Mouse (Mus musculus) right cerebral cortex, postnatal 25 days (tissue): ENCODE results near the gene Zfp30.
A peak's percentile ranks its signal among the peaks of the same experiment; 100 is the strongest.

Experiments
- DNase-seq: peaks from one replicate; pipeline ENCODE4 v3.0.0; 2022

Zfp30 gene

DNA sequence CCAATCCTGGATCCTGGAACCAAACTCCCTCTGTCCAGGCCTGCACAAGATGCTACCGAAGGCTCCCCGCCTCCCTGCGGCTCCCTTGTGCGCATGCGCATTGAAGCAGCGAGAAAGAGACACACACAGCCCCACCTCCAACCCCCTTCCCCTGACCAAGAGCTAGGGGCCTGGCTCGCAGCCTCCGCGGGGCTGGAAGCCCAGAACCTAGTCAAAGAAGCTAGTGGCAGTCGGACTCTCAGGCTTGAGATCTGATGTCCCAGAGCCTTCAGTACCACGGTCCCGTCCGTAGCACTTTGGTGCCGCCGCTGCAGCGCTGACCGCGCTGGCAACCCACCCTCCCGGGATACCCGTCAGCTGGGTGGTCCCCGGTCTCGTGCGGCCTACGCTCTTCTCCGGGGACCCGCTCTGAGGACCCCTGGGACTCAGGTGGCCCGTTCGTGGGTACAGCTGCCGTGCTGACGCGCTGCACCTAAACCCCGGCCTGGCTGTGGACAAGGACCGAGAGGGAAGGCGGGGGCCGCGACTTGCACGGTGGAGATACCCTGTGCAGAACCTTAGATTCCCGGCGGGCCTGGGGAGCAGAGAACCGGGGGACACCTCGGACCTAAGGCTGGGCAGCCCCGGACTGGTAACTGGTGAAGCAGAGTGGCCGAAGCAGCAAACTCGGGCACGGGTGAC lies at the start of gene Zfp30:
Gene Zfp30 (plus strand): TSS at position 128 of the 681 bp plus-strand sequence.
- DNase-seq: peak; percentile 88

DNA sequence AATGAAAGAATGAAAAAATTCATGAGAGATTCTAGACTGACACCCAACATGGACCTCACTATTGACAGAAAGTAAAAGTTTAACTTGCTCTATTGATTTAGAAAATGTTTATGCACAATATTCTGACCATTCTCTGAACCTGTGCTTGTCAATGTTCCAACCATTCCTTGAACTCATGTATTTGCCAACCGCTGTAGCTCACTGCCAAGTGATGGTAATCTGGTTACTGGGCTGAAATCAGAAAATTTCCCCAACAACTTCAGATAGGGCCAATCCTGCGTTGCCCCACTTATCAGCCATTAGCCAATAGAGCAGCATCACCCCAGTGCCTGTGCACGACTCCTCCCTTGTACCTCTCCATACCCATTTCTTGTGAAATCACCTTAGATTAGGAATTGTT lies 41.5 kb upstream of the Zfp30 start:
- no peak for DNase-seq

DNA sequence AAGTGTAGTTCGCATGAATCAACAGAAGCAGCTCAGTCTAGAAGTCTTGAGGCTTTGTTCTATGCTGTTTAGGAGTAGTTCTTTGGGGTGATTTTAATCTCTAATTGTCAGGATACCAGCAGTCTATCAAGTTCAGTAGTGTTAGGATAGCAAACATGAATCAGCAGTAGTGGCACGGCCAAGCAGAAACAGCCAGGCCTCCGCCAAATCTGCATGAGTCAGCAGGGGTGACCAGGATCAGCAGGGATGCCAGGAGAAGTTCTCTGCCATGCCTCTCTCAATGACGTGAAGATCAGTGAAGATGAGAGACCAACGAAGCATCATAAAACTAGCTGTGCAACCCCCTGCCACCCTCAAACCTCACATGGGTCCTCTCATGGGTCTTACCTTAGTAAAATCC lies 23.3 kb upstream of the Zfp30 start:
- no peak for DNase-seq

DNA sequence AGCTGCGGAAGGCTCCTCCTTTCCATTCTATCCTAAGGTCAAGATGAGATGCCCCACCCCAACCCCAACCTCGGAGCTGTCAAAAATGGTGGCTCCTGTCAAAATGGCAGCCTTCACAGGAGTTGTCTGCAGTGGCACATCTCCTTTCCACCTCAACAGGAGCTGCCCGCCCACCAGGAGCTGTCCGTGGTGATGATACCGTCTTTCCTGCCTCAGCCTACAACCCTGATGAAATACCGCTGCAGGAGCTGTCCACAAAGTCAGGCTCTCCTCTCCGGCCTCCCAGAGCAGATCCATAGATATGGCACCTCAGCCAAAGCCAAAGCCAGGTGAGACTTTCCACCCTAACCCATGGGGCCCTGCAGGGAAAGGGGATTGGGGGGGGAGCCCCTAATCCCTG lies 19.1 kb upstream of the Zfp30 start:
- no peak for DNase-seq

DNA sequence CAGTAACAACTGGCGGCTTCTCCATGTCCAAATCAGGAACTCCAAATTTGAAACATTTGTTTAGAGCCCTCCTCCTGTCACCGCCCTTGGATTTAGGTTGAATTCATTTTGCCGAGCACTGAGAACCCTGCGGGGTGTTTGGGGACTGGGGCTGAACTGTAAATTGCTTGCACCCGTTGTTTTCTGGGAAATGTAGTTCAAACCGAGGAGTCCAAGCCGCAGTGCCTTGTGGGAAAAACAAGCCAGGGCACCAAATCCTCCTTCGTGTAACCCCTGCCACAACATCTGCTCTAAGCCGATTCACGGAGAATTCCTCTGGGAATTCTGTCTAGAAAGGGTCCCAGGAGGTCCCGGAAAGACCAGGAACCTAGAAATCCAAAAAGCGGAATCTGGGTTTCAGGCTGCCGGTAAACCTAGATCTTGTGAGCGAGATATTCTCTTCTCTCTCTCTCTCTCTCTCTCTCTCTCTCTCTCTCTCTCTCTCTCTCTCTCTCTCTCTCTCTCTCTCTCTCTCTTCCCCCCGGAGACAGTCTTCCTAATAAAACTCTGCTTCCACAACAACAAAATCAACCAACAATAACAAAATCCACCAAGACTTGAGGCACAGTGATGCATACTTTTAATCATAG lies 16.6 kb upstream of the Zfp30 start:
- peak; percentile 85 for DNase-seq

DNA sequence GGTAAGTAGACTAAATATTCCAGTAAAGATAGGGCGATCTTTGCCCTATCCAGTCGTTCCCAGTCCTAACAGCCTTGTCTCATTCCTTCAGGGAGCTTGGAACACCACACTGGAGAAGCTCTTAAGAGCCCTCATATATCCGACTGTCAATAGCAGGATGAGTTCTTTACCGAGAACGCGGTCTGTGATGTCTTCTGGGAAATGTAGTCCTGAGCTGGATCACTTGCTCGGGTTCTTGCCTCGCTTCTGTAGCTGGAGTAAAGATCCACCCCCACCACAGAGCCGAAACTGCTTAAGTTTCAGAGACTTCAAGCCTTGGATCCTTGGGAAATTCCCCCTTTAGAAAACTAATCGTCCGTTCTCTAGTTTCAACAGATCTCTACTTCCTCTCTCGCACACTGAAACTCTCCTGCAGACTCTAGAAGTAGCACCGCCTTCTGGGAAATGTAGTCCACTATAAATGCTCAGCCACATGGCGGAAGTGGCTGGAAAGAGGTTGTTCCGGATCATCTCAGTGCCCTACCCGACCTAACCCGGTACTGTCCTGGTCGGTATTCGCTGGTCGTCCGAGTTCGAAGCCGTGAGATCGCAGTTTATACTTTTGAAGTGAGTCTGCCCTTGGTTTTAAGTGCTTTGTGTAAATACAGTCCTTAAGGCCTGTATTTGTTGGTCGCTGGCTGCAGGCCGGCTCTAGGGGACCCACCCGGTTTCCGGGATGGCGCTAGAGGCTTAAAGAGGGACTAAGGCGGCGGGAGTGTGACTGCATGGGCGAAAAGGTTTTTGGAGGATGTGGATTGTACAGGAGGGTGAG lies 15.5 kb upstream of the Zfp30 start, which contains the start of gene Zfp84:
Gene Zfp84 (plus strand): TSS at position 463 of the 811 bp plus-strand sequence.
- peak; percentile 87 for DNase-seq

DNA sequence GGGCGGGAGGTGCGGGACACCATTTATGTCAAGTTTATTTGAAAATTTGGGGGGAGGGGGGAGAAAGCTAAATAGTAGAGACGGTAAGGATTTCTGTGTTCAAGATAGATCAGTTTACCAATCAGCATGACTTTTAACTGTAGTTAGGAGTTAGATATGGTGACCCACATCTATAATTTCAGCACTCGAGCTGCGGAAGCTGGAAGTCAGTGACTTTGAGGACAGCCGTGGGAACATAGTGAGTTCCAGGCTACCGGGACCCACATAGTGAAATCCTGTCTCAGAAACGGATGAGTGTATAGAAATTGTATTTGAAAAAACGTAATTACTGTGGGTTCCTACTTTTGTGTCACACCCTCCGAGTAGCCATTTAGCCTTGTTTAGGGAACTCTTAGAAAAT lies 14.8 kb upstream of the Zfp30 start:
- DNase-seq: no peak

DNA sequence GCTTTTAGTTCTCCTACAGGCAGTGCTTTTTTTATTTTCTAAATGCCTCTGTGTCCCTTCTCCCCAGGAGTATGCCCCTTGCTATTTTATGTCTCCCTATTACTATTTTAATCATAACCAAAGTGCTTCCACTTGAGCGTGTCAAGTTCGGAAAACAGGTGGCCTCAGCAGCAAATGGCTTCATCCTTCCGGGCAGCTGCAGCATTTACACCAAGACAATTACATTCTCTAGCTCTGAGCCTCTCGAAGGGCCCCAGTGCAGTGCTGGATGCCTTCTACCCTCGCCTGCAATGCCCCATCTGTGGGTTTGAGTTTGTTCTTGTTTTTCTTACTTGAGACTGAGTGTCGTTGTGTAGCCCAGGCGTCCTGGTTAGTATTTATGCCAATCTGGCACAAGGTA lies 10.3 kb upstream of the Zfp30 start:
- no peak for DNase-seq

DNA sequence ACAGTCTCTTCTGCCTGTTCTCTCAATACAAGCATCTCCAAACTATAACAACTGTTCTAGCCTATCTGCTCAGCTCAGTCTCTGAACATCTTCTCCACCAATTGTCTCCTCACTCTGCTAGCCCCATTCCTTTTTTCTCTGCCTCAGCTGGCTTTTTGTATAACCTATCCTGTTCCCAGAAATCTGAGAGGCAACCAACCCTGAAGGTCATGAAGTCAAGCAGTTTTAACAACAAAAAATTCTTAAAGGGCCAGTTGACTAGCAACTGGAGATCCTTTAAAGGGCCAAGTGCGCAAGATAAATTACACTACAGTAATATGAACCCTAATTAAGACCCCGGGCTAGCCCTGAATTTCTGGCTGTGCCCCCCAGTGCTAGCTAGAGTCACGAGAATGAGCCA lies 9.4 kb upstream of the Zfp30 start:
- DNase-seq: no peak

DNA sequence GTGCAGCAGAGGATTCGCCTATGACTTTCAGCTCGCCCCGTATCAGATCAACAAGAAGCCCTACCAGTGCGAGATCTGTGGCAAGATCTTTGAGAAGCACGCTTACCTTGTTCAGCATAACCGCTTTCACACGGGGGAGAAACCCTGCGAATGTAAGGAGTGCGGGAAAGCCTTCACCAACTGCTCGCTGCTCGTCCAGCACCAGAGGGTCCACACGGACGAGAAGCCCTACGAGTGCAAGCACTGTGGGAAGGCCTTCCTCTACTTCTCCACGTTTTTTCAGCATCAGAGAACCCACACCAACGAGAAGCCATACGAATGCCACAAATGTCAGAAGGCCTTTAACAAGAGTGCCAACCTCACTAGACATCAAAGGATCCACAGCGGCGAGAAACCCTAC lies 7.2 kb upstream of the Zfp30 start:
- no peak for DNase-seq

DNA sequence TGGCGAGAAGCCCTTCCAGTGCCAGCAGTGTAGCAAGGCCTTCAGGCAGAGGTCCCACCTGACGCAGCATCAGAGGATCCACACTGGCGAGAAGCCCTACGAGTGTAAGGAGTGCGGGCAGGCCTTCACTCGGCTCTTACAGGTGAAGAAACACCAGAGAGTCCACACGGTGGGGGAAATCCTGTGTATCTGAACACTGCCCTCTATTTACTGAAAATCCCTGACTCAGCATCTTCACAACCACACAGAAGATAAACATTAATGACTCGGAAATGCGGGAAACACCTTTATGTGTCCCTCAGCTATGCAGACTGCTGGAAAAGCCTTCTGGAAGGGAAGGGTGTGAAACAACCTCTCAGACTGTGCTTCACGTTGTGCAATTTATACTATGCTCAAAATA lies 6.4 kb upstream of the Zfp30 start:
- DNase-seq: no peak

DNA sequence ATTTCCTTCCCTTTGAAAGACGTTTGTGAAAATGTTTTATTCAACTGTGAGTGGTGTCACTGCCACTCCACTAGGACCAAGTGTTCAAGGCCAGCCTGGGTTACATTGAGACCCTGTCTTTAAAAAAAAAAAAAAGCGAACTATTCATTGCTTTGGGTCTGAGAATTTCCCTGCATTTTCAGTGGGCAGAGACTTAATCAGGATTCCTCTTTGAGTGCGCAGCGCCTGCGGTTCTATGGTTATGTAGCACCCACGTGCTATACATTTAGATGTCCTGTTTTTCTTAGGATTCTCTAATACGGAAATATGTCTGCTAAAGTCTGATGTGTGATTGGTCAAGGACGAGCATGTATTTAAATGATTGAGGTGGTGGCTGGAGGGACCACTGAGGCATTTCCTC lies 1.2 kb downstream of the Zfp30 start:
- no peak for DNase-seq

DNA sequence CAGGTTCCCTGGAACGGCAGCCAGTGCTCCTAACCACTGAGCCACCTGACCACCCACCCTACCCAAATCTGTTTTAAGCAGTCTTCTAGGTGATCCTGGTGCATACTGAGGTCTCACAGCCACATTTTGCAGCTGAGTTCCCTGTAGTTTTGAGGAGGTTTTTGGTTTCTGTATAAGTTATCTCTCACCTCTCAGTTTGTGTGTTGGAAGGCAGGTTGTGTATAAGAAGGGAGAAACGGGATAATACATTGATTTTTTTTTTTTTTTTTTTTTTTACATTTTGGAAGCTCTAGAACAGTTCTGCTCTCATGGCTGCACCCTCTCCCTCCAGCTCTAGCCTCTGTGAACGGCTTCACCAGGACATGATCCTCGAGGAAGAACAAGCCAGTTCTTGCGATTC lies 2.1 kb downstream of the Zfp30 start:
- DNase-seq: no peak

DNA sequence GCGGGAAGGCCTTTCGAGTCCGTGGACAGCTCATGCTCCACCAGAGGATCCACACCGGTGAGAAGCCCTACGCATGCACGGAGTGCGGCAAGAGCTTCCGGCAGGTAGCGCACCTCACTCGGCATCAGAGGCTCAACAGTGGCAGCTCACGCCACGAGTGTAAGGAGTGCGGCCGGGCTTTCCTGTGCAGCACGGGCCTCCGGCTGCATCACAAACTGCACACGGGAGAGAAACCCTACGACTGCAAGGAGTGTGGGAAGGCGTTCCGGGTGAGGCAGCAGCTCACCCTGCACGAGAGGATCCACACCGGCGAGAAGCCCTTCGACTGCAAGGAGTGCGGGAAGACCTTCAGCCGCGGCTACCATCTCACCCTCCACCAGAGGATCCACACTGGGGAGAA lies 9.1 kb downstream of the Zfp30 start:
- no peak for DNase-seq

DNA sequence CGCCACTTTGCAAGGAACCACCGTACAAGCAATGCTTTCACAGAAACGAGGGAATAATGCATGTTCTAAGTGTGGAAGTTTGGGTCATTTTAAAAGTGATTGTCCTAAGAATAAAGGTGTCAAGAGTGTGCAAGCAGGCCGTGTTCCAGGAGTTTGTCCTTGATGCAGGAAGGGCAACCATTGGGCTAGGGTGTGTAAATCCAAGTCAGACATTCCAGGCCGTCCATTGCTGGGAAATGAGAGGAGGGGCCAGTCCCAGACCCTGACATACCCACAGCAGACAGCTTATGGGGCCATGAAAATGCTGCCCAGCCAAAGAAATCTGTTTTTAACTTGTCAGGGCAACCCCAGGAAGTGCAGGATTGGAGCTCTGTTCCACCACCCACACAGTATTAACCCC lies 23.2 kb downstream of the Zfp30 start:
- DNase-seq: no peak

DNA sequence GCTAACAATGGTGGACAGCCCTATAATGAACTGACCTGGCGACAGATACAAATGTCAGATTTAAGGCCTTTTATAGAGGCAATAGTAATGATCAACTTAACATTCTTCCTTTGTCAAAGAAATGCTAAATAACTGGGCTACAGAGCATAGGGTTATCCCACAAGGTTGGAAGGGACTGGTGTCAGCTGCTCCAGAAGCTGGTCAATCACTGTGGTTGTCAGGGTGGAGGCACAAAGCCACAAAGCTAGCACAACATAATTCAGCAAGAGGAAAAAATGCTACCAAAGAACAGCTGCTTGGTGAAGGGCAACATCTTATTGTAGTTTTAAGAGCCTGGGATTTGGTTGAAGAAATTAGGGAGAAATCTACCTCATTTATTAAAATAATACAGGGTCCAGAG lies 28.4 kb downstream of the Zfp30 start:
- DNase-seq: no peak

DNA sequence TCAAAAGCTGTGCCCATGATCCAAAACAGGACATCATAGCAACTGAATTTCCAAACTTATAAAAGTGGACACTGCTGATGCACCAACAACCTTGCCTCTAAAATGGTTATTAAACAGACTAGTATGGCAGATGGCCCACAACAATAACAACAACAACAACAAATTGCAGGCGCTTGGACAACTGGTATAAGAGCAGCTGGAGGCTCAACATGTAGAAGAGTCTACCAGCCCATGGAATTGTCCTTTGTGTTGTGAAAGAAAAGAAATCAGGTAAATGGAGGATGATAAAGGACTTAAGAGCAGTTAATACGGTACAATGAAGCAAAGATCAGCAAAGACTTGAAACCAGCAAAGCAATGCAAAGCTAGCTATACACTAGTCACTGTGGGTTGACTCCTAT lies 30.6 kb downstream of the Zfp30 start:
- DNase-seq: no peak

DNA sequence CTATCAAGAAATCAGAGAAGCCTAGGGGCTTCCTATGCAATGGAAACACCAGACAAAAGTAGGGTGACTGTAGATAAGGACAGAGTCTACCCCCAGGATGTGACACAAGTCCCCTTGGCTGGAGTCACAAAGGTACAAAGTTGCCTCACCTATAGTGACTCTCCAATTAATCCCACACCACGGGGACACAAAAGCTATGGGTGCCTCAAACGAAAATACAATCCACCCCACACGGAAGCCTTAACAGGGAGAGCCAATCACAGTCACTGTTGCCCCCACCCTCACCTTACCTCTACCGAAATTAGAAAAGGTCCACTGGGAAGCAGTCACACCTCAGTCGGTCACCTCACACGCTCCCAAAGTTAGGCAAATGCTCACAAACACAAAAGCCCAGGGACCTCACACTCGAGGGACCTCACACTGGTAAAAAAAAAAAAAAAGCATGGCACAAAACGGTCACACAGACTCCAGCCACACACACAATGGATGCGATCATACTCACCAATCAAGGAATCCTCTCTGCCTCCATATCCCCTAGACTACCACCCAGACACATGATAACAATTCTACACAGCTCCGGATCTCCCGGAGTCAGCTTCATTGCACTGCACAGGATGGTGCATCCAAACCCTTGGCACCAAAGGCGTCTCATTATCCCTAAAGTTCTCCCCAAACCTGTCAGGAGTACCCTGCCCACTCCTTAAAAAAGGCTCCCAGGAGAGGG lies 31.4 kb downstream of the Zfp30 start:
- DNase-seq: no peak

DNA sequence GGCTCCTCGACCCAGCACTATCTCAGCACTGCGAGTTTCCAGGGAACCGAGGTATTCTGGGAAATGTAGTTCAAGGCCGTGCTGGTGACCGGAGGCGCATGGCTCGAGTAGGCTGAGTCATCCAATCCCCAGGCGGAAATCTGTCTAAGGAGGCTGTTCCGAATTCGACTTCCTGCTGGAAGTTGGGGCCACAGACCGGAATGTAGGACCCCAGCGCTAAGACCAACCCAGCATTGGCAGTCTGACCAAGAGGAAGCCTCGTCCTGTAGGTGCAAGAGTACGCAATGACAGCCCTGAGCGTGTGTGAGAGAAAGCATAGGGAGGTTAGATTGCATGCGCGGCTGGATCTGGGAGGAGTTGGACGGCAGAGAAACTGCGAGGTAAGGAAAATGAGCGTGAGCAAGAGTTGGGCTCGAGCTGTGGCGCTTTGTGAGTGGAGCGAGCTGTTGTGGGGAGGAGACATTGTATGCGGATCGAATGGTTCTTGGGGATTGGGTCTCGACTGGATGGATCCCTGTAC lies 32.2 kb downstream of the Zfp30 start, which contains the start of gene Zfp790:
Gene Zfp790 (plus strand): TSS at position 205 of the 520 bp plus-strand sequence.
- DNase-seq: peak; percentile 88

DNA sequence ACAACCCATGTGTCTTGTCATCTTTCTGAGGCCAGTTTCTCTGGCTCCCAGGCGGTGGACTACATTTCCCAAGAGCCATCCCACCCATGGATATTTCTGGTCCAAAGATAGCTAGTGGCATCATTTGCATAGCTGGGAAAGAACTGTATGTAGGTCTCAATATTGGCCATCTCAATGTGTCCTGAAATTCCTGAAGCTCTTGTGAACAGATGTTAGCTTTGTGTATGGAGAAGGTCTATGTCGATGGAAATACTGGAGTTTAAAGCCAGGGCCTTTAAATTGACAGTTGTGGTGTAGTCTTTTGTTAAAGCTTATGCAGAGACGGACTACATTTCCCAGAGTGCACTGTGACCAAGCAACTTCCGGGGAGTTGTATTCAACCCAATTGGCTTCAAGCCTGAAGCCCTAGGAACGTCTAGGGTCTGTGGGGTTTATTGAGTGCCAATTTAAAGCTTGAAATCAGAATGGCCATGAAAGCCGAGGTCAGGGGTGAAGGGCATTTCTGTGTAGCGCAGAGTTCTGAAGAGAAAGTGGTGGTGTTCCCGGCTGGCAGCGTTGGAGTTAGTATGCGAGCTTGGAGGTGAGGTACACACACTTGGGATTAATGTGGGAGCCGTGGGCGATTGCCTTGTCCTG lies 34.9 kb downstream of the Zfp30 start:
- DNase-seq: peak; percentile 80

DNA sequence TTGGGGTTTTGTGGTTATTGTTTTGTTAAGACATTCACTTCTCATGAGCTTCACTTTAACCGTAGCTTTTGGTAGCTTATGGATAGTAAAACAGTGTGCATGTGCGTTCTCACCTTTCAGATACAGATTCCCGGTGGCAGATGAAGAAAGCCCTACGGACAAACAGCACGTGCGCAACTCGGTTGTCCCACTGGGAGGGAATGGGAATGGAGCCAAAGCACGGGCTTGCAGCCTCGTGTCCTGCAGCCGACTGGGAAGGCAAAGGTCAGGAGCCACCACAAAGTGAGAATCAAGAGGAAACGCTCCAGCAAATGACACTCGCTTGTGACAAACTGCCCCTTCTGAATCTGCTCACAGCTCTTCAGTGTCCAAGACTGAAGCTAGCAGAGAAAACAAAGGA lies 44.2 kb downstream of the Zfp30 start:
- no peak for DNase-seq

DNA sequence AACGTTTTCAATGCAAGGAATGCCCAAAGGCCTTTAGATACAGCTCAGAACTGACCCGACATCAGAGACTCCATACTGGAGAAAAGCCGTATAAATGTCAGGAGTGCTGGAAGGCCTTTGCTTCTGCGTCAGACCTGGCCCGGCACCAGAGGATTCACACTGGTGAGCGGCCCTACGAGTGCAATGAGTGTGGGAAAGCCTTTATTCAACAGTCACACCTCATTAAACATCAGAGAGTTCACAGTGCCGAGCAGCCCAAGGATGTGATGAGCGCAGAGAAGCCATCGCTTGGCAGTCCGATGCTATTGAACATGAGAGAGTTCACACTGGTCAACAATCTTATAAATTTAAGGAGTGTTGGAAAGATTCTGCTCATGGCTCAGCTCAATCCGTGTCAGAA lies 46.0 kb downstream of the Zfp30 start:
- no peak for DNase-seq

DNA sequence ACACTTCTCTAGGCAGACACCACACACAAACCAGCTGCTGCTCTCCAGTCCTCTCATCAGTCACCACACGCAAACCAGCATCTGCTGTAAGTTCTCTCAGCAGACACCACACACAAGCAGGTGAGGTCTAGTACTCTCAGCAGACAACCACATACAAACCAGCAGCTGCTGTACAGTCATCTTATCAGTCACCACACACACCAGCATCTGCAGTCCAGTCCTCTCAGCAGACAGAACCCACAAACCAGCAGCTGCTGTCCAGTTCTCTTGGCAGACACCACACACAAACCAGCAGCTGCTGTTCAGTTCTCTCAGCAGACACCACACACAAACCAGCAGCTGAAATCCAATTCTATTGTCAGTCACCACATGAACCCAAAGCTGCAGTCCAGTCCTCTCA lies 53.0 kb downstream of the Zfp30 start:
- no peak for DNase-seq
